Mouse (Mus musculus) T-cell, adult 2 months (primary cell): ENCODE measurements around the gene 4933427D14Rik.

Source experiments
- DNase-seq: peaks from one replicate; pipeline ENCODE4 v3.0.0; 2022; ENCODE audit warnings: low spot score

The 4933427D14Rik gene

GRCm38 (mm10) chr11:72207204-72207833 lies at the start of gene 4933427D14Rik, which contains the start of gene Txndc17:
Gene 4933427D14Rik, minus strand, starts transcription at chr11:72207459.
Gene Txndc17, plus strand, starts transcription at chr11:72207547.
- DNase-seq = peak; percentile 77

GRCm38 (mm10) chr11:72256441-72256840 lies 49.2 kb upstream of the 4933427D14Rik start:
- no peak for DNase-seq

GRCm38 (mm10) chr11:72255629-72256028 lies 48.4 kb upstream of the 4933427D14Rik start:
- no peak for DNase-seq

GRCm38 (mm10) chr11:72245196-72245753 lies 38.0 kb upstream of the 4933427D14Rik start:
- no peak for DNase-seq

- DNase-seq = no peak
Measured at GRCm38 (mm10) chr11:72240062-72240860, 33.0 kb upstream of the 4933427D14Rik start.

- DNase-seq = no peak
Measured at GRCm38 (mm10) chr11:72234013-72234412, 26.8 kb upstream of the 4933427D14Rik start.

- no peak for DNase-seq
Measured at GRCm38 (mm10) chr11:72232991-72233390, 25.7 kb upstream of the 4933427D14Rik start.

GRCm38 (mm10) chr11:72232068-72232467 lies 24.8 kb upstream of the 4933427D14Rik start:
- no peak for DNase-seq

GRCm38 (mm10) chr11:72228513-72228912 lies 21.3 kb upstream of the 4933427D14Rik start:
- DNase-seq = no peak

- no peak for DNase-seq
Measured at GRCm38 (mm10) chr11:72226901-72227300, 19.6 kb upstream of the 4933427D14Rik start.

- DNase-seq = no peak
Measured at GRCm38 (mm10) chr11:72226020-72226791, 18.9 kb upstream of the 4933427D14Rik start.

- peak; percentile 59 for DNase-seq
Measured at GRCm38 (mm10) chr11:72224865-72225264, 17.6 kb upstream of the 4933427D14Rik start.

GRCm38 (mm10) chr11:72223414-72223813 lies 16.2 kb upstream of the 4933427D14Rik start:
- no peak for DNase-seq

- DNase-seq = peak; percentile 75
Measured at GRCm38 (mm10) chr11:72221278-72221677, 14.0 kb upstream of the 4933427D14Rik start.

- no peak for DNase-seq
Measured at GRCm38 (mm10) chr11:72217116-72217515, 9.9 kb upstream of the 4933427D14Rik start.

GRCm38 (mm10) chr11:72215410-72215797 lies 8.1 kb upstream of the 4933427D14Rik start, which contains the start of gene Med31:
Gene Med31, minus strand, starts transcription at chr11:72215592.
- DNase-seq = peak; percentile 83

GRCm38 (mm10) chr11:72214591-72215409 lies 7.5 kb upstream of the 4933427D14Rik start:
- peak; percentile 94 for DNase-seq

- no peak for DNase-seq
Measured at GRCm38 (mm10) chr11:72207834-72208377, 647 bp upstream of the 4933427D14Rik start.

- DNase-seq = no peak
Measured at GRCm38 (mm10) chr11:72206341-72207203, 687 bp downstream of the 4933427D14Rik start, which contains the start of gene Gm43951. Gene Gm43951, minus strand, starts transcription at chr11:72206840.

- no peak for DNase-seq
Measured at GRCm38 (mm10) chr11:72205256-72205655, 2.0 kb downstream of the 4933427D14Rik start.
